Mouse (Mus musculus) neural tube, embryonic 13.5 days (tissue): Measurements from ENCODE around the gene Krt26. TPM values are rescaled to one million over a fixed set of nuclear protein-coding genes. Genes with fewer than 3 reads are reported as not detected.
A peak's percentile ranks its signal among the peaks of the same experiment; 100 is the strongest.

Source experiments
- ATAC-seq: fragments of 200-750 bp; cut with Nextera tagmentation; 2 replicates; pipeline ENCODE4 v1.8.0; 2017; ENCODE audit warnings: low read depth, mild to moderate bottlenecking, moderate TSS enrichment, moderate library complexity
- H3K27ac ChIP-seq: fragments of 300-500 bp; sonication (generic); replicated peaks from 2 replicates; pipeline ENCODE4 v1.5.1; 2015; ENCODE audit warnings: moderate library complexity, mild to moderate bottlenecking, inconsistent platforms
- H3K27me3 ChIP-seq: fragments of 300-500 bp; sonication (generic); 2 replicates; pipeline ENCODE4 v1.6.1; 2015; ENCODE audit warnings: mild to moderate bottlenecking, inconsistent platforms
- H3K36me3 ChIP-seq: fragments of 300-500 bp; sonication (generic); 2 replicates; pipeline ENCODE4 v1.6.1; 2015; ENCODE audit warnings: mild to moderate bottlenecking, inconsistent platforms
- H3K4me1 ChIP-seq: fragments of 300-500 bp; sonication (generic); replicated peaks from 2 replicates; pipeline ENCODE4 v1.6.1; 2015; ENCODE audit warnings: inconsistent platforms
- H3K4me2 ChIP-seq: fragments of 300-500 bp; sonication (generic); 2 replicates; pipeline ENCODE4 v1.6.1; 2015; ENCODE audit warnings: inconsistent platforms, mild to moderate bottlenecking, moderate library complexity
- H3K4me3 ChIP-seq: fragments of 300-500 bp; sonication (generic); 2 replicates; pipeline ENCODE4 v1.5.1; 2015; ENCODE audit warnings: mild to moderate bottlenecking, inconsistent platforms
- H3K9ac ChIP-seq: fragments of 300-500 bp; sonication (generic); 2 replicates; pipeline ENCODE4 v1.6.1; 2015; ENCODE audit warnings: moderate library complexity, mild to moderate bottlenecking, inconsistent platforms
- H3K9me3 ChIP-seq: fragments of 300-500 bp; sonication (generic); 2 replicates; pipeline ENCODE4 v1.6.1; 2016; ENCODE audit warnings: inconsistent platforms
- WGBS: fragments of 180-500 bp; shearing (Covaris S2); methylation state at CpG from one replicate; pipeline ENCODE4 v1.1.7; 2015; 5-methylcytosine and 5-hydroxymethylcytosine counted together
- polyA plus RNA-seq: library from polyadenylated mRNA; unstranded; fragments of >200 nt; fragmentation: Nextera tagmentation; extraction: Ambion mirVana; gene quantifications from 2 replicates; pipeline ENCODE4 v1.2.1, GENCODE M21; 2015

The Krt26 gene
- 0.11 and 0.25 TPM in 2 replicates for polyA plus RNA-seq

- ATAC-seq, result no peak
- H3K4me3 ChIP-seq, result no peak within 1 kb of the TSS
- 86% methylated on average over 11 of the region's 11 CpGs for WGBS
- no peak within 1 kb of the TSS for H3K9ac ChIP-seq
- no peak within 1 kb of the TSS for H3K4me2 ChIP-seq
- H3K27me3 ChIP-seq, result no peaks in the 10 kb centered on the region
- H3K36me3 ChIP-seq, result no peaks in the 10 kb centered on the region
- H3K4me1 ChIP-seq, result peaks cover 7% of the 10 kb centered on the region
- H3K27ac ChIP-seq, result no peak within 1 kb of the TSS
- H3K9me3 ChIP-seq, result no peaks in the 10 kb centered on the region
Measured at GRCm38 (mm10) chr11:99337866-99338265, at the start of gene Krt26. TSS of gene Krt26 (minus strand) at chr11:99337966.

- H3K9ac ChIP-seq, result peak overlapping the region; percentile 82
- no peaks in the 10 kb centered on the region for H3K36me3 ChIP-seq
- H3K4me1 ChIP-seq, result peaks cover 14% of the 10 kb centered on the region
- H3K27ac ChIP-seq, result peak overlapping the region; percentile 95
- peaks cover 28% of the 10 kb centered on the region for H3K27me3 ChIP-seq
- H3K4me3 ChIP-seq, result peak overlapping the region; percentile 57
- H3K4me2 ChIP-seq, result peak overlapping the region; percentile 73
- 2% methylated on average over 71 of the region's 71 CpGs for WGBS
- no peaks in the 10 kb centered on the region for H3K9me3 ChIP-seq
- peak; percentile 84; the same call in 1 of the 2 replicates for ATAC-seq
Measured at GRCm38 (mm10) chr11:99385813-99386721, 48.3 kb upstream of the Krt26 start.

- Histone ChIP-seq H3K9me3 (no peaks in the 10 kb centered on the region), H3K9ac (no peak overlapping the region), H3K36me3 (no peaks in the 10 kb centered on the region), H3K4me3 (no peak overlapping the region), H3K4me2 (no peak overlapping the region), H3K4me1 (no peaks in the 10 kb centered on the region), H3K27me3 (peaks cover 38% of the 10 kb centered on the region), H3K27ac (no peak overlapping the region)
- no peak; the same call in 1 of the 2 replicates for ATAC-seq
- 18% methylated on average over 5 of the region's 5 CpGs for WGBS
Measured at GRCm38 (mm10) chr11:99379568-99379967, 41.8 kb upstream of the Krt26 start.

GRCm38 (mm10) chr11:99374803-99375202 is 37.0 kb upstream of the Krt26 start, which contains the start of gene Krt28:
TSS of gene Krt28 (minus strand) at chr11:99374903.
- H3K36me3 ChIP-seq, result no peaks in the 10 kb centered on the region
- no peak within 1 kb of the TSS for H3K4me3 ChIP-seq
- H3K27ac ChIP-seq, result no peak within 1 kb of the TSS
- no peak within 1 kb of the TSS for H3K4me2 ChIP-seq
- H3K9me3 ChIP-seq, result no peaks in the 10 kb centered on the region
- WGBS, result 86% methylated on average over 13 of the region's 13 CpGs
- no peak for ATAC-seq
- H3K4me1 ChIP-seq, result no peaks in the 10 kb centered on the region
- H3K27me3 ChIP-seq, result peaks cover 7% of the 10 kb centered on the region; the same call in 1 of the 2 replicates
- H3K9ac ChIP-seq, result no peak within 1 kb of the TSS

- ATAC-seq, result no peak
- no peaks in the 10 kb centered on the region for H3K36me3 ChIP-seq
- H3K9me3 ChIP-seq, result no peaks in the 10 kb centered on the region
- H3K27me3 ChIP-seq, result no peaks in the 10 kb centered on the region; the same call in 1 of the 2 replicates
- H3K4me3 ChIP-seq, result no peak overlapping the region
- no peak overlapping the region for H3K27ac ChIP-seq
- no peak overlapping the region for H3K9ac ChIP-seq
- WGBS, result 86% methylated on average over 8 of the region's 8 CpGs
- H3K4me1 ChIP-seq, result no peaks in the 10 kb centered on the region
- no peak overlapping the region for H3K4me2 ChIP-seq
Measured at GRCm38 (mm10) chr11:99369853-99370451, 32.2 kb upstream of the Krt26 start.

GRCm38 (mm10) chr11:99369229-99369628 is 31.5 kb upstream of the Krt26 start:
- H3K4me1 ChIP-seq, result no peaks in the 10 kb centered on the region
- H3K9ac ChIP-seq, result no peak overlapping the region
- no peak for ATAC-seq
- no peaks in the 10 kb centered on the region for H3K36me3 ChIP-seq
- WGBS, result 19% methylated on average over 3 of the region's 3 CpGs
- no peak overlapping the region for H3K4me3 ChIP-seq
- H3K9me3 ChIP-seq, result no peaks in the 10 kb centered on the region
- H3K4me2 ChIP-seq, result no peak overlapping the region
- H3K27me3 ChIP-seq, result no peaks in the 10 kb centered on the region; the same call in 1 of the 2 replicates
- no peak overlapping the region for H3K27ac ChIP-seq

GRCm38 (mm10) chr11:99366791-99367190 is 29.0 kb upstream of the Krt26 start:
- Histone ChIP-seq H3K27ac (no peak overlapping the region), H3K27me3 (no peaks in the 10 kb centered on the region; the same call in 1 of the 2 replicates), H3K9ac (no peak overlapping the region), H3K9me3 (no peaks in the 10 kb centered on the region), H3K4me3 (no peak overlapping the region), H3K4me2 (no peak overlapping the region), H3K4me1 (no peaks in the 10 kb centered on the region), H3K36me3 (no peaks in the 10 kb centered on the region)
- no peak for ATAC-seq
- WGBS, result 42% methylated on average over 10 of the region's 10 CpGs

- H3K4me1 ChIP-seq, result no peaks in the 10 kb centered on the region
- no peak overlapping the region for H3K4me3 ChIP-seq
- no peak overlapping the region for H3K27ac ChIP-seq
- no peak overlapping the region for H3K9ac ChIP-seq
- no peak overlapping the region for H3K4me2 ChIP-seq
- no peak for ATAC-seq
- WGBS, result 25% methylated on average over 9 of the region's 9 CpGs
- no peaks in the 10 kb centered on the region for H3K36me3 ChIP-seq
- H3K9me3 ChIP-seq, result no peaks in the 10 kb centered on the region
- no peaks in the 10 kb centered on the region for H3K27me3 ChIP-seq
Measured at GRCm38 (mm10) chr11:99364412-99364811, 26.6 kb upstream of the Krt26 start.

GRCm38 (mm10) chr11:99361423-99361822 is 23.7 kb upstream of the Krt26 start:
- no peak for ATAC-seq
- Histone ChIP-seq H3K27ac (no peak overlapping the region), H3K9ac (no peak overlapping the region), H3K4me3 (no peak overlapping the region), H3K36me3 (no peaks in the 10 kb centered on the region), H3K4me2 (no peak overlapping the region), H3K9me3 (no peaks in the 10 kb centered on the region), H3K4me1 (no peaks in the 10 kb centered on the region), H3K27me3 (no peaks in the 10 kb centered on the region)
- WGBS, result 82% methylated on average over 8 of the region's 8 CpGs

GRCm38 (mm10) chr11:99351004-99351403 is 13.2 kb upstream of the Krt26 start, which contains the start of gene Krt27:
TSS of gene Krt27 (minus strand) at chr11:99351104.
- no peak within 1 kb of the TSS for H3K9ac ChIP-seq
- WGBS, result 79% methylated on average over 12 of the region's 12 CpGs
- no peaks in the 10 kb centered on the region for H3K4me1 ChIP-seq
- no peak for ATAC-seq
- no peaks in the 10 kb centered on the region for H3K9me3 ChIP-seq
- peaks cover 3% of the 10 kb centered on the region; the same call in 1 of the 2 replicates for H3K27me3 ChIP-seq
- H3K36me3 ChIP-seq, result no peaks in the 10 kb centered on the region
- no peak within 1 kb of the TSS for H3K4me2 ChIP-seq
- no peak within 1 kb of the TSS for H3K27ac ChIP-seq
- H3K4me3 ChIP-seq, result no peak within 1 kb of the TSS

GRCm38 (mm10) chr11:99339299-99339847 is 1.6 kb upstream of the Krt26 start:
- Histone ChIP-seq H3K27ac (no peak overlapping the region), H3K4me1 (peaks cover 7% of the 10 kb centered on the region), H3K9ac (no peak overlapping the region)

GRCm38 (mm10) chr11:99333426-99333825 is 4.3 kb downstream of the Krt26 start:
- H3K27me3 ChIP-seq, result no peaks in the 10 kb centered on the region
- no peak overlapping the region for H3K9ac ChIP-seq
- H3K36me3 ChIP-seq, result no peaks in the 10 kb centered on the region
- H3K27ac ChIP-seq, result no peak overlapping the region
- H3K9me3 ChIP-seq, result no peaks in the 10 kb centered on the region
- no peak overlapping the region for H3K4me2 ChIP-seq
- H3K4me3 ChIP-seq, result no peak overlapping the region
- WGBS, result 61% methylated on average over 13 of the region's 13 CpGs
- no peak for ATAC-seq
- H3K4me1 ChIP-seq, result no peaks in the 10 kb centered on the region

More at GRCm38 (mm10) chr11:99339299-99339847, 1.6 kb upstream of the Krt26 start:
- Histone ChIP-seq H3K36me3 (no peaks in the 10 kb centered on the region), H3K4me2 (no peak overlapping the region), H3K4me3 (no peak overlapping the region), H3K9me3 (no peaks in the 10 kb centered on the region), H3K27me3 (no peaks in the 10 kb centered on the region)
- no peak for ATAC-seq
- WGBS, result 32% methylated on average over 11 of the region's 11 CpGs
